Mouse (Mus musculus) liver, postnatal 0 days (tissue): Measurements from ENCODE around the gene Bnip2.

Experiments
- CTCF ChIP-seq: sonication (generic); IDR thresholded peaks from 2 replicates; pipeline ENCODE4 v1.5.1; 2016; ENCODE audit warnings: antibody characterized with exemption, low read depth
- EP300 ChIP-seq: IDR thresholded peaks from 2 replicates; pipeline ENCODE4 v1.6.1; 2016; ENCODE audit warnings: antibody characterized with exemption, low read depth, mild to moderate bottlenecking

DNA sequence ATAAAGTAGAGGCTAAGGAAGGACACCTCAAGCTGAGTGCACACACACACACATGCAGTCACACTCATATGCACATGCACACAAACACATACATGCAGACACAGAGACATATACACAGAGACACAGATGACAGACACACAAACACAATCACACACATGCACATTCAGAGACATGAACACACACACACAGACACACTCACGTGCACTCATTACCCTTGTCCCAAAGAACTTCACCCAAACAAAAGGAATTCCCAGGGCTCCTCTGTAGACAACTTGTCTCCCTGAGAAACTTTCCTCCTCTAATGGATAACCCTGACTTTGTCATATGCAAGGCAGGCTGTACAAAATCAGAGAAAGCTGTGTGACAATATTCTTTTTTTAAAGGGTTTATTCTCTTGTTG is 3.7 kb upstream of the Bnip2 start:
- TF ChIP-seq CTCF (no peak), EP300 (no peak)
